Mouse (Mus musculus) lung, postnatal 4 days (tissue): ENCODE measurements around the gene Clec16a.

ENCODE experiments used
- DNase-seq, 2 experiments: peaks; one replicate each; pipeline ENCODE4 v3.0.0; 2021

Gene Clec16a

GRCm38 (mm10) chr16:10727630-10728029, 182.5 kb downstream of the Clec16a start:
- peak; percentile 58 to 75 for DNase-seq

DNA sequence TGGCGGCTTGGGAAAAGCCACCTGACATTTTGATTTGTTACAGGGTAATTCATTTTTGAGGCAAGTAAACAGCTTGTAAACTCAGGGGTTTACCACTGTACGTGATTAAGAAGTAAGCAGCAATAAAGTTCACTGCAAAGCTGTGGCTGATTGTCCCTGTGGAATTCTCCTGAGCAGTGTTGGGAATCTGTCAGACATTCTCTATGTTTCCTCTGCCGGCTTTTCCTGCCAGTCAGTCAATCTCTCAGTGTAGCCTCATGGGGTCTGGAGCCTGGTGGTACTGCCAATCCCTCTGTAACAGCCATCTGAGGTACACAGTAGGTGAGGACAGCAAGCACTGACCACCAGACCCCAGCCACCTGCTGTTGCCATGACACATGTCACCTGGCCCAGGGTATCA, 183.7 kb downstream of the Clec16a start:
- no peak for DNase-seq

DNA sequence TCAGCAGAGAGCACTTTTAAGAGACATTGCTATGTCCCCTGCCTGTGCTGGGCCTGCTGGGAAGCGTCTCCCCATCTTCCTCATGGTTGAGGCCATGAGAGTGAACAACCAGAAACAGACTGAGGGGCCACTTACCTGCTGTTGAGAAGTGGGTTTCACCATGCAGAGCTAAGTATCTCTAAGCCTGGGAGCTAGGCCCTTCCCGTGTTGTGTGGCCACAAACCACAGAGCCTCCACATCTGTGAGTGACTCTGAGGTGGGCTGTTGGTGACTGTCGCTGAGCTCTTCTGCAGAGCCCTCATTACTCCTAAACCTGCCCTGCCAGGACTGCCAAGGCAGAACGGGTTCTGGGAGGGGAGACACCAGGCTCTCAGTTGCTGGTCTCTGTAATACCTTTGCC, 185.8 kb downstream of the Clec16a start:
- DNase-seq = no peak

- no peak for DNase-seq
These were observed 186.6 kb downstream of the Clec16a start for GRCm38 (mm10) chr16:10731785-10732184.

GRCm38 (mm10) chr16:10732421-10732820, 187.3 kb downstream of the Clec16a start:
- no peak for DNase-seq

- DNase-seq = peak; percentile 41 to 54
These were observed 190.6 kb downstream of the Clec16a start for GRCm38 (mm10) chr16:10735781-10736180.

DNA sequence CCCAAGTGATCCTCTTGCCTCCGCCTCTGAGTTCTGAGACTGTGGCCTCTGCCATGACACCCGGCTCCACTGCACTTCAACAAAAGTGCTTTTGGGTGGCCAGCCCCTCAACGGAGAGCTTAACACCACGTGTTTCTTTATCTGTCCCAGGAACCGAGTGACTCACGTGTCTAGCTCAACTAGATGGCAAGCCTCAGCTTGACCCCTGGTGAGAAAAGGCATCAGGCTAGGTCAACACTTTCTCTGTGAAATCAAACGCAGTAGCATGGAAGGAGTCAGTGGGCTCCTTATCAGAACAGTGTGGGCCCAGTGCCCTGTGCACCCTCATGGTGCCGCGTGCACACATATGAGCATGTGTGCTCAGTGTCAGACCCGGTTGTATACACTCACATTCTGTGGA, 191.2 kb downstream of the Clec16a start:
- DNase-seq = no peak

- DNase-seq = peak; percentile 61 to 63
These were observed 192.4 kb downstream of the Clec16a start for GRCm38 (mm10) chr16:10737571-10737970.

- peak in 1 of 2 experiments; percentile 51 for DNase-seq
These were observed 193.7 kb downstream of the Clec16a start for GRCm38 (mm10) chr16:10738866-10739265.

- no peak for DNase-seq
These were observed 194.8 kb downstream of the Clec16a start for GRCm38 (mm10) chr16:10739854-10740398.

- peak in 1 of 2 experiments; percentile 38 for DNase-seq
These were observed 195.9 kb downstream of the Clec16a start for GRCm38 (mm10) chr16:10741082-10741481.

GRCm38 (mm10) chr16:10749226-10749625, 204.1 kb downstream of the Clec16a start:
- DNase-seq = no peak

DNA sequence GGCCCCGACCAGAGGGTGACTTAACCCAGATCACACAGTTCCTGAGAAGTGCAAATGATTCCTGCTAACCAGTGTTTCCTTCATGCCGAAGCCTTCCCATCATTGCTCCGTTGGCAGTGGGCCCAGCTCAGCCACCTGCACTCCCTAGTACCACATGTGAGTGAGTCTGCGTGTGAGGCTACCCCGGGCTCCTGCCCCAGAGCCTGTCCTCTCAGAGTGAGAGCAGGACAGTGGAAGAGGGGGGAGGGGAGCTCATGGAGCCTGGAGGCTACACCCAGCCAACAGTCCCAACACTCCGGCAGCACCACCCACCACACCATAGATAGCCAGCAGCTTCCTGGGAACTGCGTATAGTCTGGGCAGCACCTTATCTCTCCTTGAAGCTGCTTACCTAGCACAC, 204.7 kb downstream of the Clec16a start:
- no peak for DNase-seq

DNA sequence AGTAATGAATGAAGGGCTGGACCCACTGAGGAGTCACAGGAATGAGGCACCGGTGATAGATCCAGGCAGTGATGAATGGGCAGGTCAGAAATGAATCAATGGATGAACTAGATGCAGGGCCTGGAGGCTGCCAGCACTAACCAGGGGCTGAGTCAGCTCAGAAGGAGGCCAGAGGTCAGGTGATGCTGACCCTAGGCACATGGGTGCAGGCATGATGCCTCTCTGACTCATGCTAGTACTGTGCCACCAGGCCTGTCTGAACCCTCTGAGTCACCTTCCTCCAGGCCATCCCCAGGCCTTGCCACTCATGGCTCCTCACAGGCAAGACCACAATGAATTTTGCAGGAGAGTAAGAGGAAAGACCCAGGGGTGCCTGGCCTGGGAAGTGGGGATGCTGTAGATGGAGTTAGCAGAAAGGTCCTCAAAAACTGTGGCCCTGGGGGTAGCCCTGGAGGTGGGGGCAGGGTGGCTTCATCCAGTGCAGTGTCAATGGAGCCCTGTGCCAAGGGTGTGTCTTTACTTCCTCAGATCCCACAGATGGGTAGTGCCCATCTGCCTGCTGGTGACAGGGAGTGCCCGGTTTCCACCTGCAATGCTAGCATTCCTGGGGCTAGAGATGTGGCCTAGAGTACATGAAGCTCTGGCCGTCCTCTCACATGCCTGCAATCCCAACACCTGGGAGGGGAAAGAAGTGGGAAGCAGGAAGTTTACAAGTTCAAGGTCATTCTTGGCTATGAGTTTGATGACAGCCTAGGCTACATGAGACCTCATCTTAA, 209.6 kb downstream of the Clec16a start:
- DNase-seq = no peak

GRCm38 (mm10) chr16:10756168-10756567, 211.0 kb downstream of the Clec16a start:
- no peak for DNase-seq

DNA sequence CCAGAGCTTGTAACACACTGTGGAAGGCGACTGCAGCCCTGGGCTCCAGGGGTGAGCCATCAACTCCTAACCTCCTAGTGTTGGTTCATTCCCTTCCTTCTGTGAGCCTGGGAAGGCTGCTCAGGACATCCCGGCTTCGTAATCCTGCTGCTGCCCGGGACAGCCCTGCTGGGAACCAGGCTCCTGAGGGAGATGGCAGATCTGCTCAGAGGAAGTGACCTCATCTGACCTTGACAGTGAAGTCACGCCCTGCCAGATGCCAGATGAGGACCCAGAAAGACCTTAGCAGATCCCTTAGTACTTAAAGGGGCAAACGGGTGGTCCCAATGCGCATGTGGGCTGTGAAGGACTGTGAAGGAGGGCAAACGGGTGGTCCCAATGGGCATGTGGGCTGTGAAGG, 216.0 kb downstream of the Clec16a start:
- no peak for DNase-seq

GRCm38 (mm10) chr16:10762569-10763180, 217.5 kb downstream of the Clec16a start:
- DNase-seq = peak in 1 of 2 experiments; percentile 64

GRCm38 (mm10) chr16:10763540-10764264, 218.6 kb downstream of the Clec16a start:
- DNase-seq = no peak

GRCm38 (mm10) chr16:10764323-10764722, 219.2 kb downstream of the Clec16a start:
- peak in 1 of 2 experiments; percentile 72 for DNase-seq

- DNase-seq = peak in 1 of 2 experiments; percentile 80
These were observed 222.0 kb downstream of the Clec16a start for GRCm38 (mm10) chr16:10767158-10767557.

- no peak for DNase-seq
These were observed 223.7 kb downstream of the Clec16a start for GRCm38 (mm10) chr16:10768821-10769220.

- DNase-seq = no peak
These were observed 224.5 kb downstream of the Clec16a start for GRCm38 (mm10) chr16:10769661-10770060.
